Mouse (Mus musculus): ENCODE measurements around the gene Sc5d.

DNA sequence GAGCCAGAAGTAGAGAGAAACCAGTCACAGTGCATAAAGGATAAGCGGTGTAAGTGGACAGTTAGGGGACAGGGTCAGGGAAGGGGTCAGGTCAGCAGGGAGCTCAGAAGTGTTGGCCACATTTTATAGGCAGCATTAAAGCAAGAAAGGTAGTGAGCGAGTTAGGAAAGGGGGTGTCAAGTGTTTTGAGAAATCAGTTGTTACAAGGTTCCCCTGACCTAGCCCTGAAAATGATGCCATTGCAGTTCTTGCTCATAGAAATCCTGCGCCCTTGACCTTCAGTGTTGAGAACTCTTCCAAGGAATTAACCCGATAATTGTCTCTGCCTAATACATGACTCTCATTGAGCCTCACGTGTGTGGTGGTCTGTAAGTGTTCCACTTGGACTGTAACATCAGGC is 6.0 kb upstream of the Sc5d start:
- TF ChIP-seq CTCF (IDR thresholded peaks at IDR 0.05; ENCODE audit: low read depth) (no peak), EP300 (IDR thresholded peaks at IDR 0.05; ENCODE audit: low read depth) (no peak)

Data from heart, postnatal 0 days (tissue).